Mouse (Mus musculus): ENCODE data around the gene C2cd5. TPM values are rescaled to one million over a fixed set of nuclear protein-coding genes. Genes with fewer than 3 reads are reported as not detected.
A peak's percentile ranks its signal among the peaks of the same experiment; 100 is the strongest.

C2cd5 gene
- polyA plus RNA-seq, 1 experiment from 2014 or later, result 7.0 TPM

GRCm38 (mm10) chr6:143131895-143132652 is 32.1 kb upstream of the C2cd5 start:
- 48% methylated on average over 6 of the region's 6 CpGs for WGBS (ENCODE audit: missing documents)

GRCm38 (mm10) chr6:143130411-143130810 is 30.5 kb upstream of the C2cd5 start:
- Histone ChIP-seq H3K27ac (no peak overlapping the region), H3K4me3 (ENCODE audit: inconsistent target) (no peak overlapping the region), H3K36me3 (ENCODE audit: inconsistent target) (no peaks in the 10 kb centered on the region), H3K79me2 (ENCODE audit: inconsistent target) (no peaks in the 10 kb centered on the region)
- 48% methylated on average over 4 of the region's 4 CpGs for WGBS (ENCODE audit: missing documents)

More at GRCm38 (mm10) chr6:143131895-143132652, 32.1 kb upstream of the C2cd5 start:
- Histone ChIP-seq H3K27ac (no peak overlapping the region), H3K79me2 (ENCODE audit: inconsistent target) (no peaks in the 10 kb centered on the region), H3K36me3 (ENCODE audit: inconsistent target) (no peaks in the 10 kb centered on the region), H3K4me3 (ENCODE audit: inconsistent target) (no peak overlapping the region)

GRCm38 (mm10) chr6:143129952-143130351 is 30.0 kb upstream of the C2cd5 start:
- WGBS (ENCODE audit: missing documents), result 100% methylated on average over 3 of the region's 3 CpGs
- H3K27ac ChIP-seq, result no peak overlapping the region

GRCm38 (mm10) chr6:143129466-143129865 is 29.5 kb upstream of the C2cd5 start:
- Histone ChIP-seq H3K27ac (no peak overlapping the region), H3K36me3 (ENCODE audit: inconsistent target) (no peaks in the 10 kb centered on the region), H3K79me2 (ENCODE audit: inconsistent target) (no peaks in the 10 kb centered on the region), H3K4me3 (ENCODE audit: inconsistent target) (no peak overlapping the region)
- WGBS (ENCODE audit: missing documents), result 90% methylated on average over 5 of the region's 7 CpGs

More at GRCm38 (mm10) chr6:143129952-143130351, 30.0 kb upstream of the C2cd5 start:
- Histone ChIP-seq H3K36me3 (ENCODE audit: inconsistent target) (no peaks in the 10 kb centered on the region), H3K79me2 (ENCODE audit: inconsistent target) (no peaks in the 10 kb centered on the region), H3K4me3 (ENCODE audit: inconsistent target) (no peak overlapping the region)

- no peak overlapping the region for H3K27ac ChIP-seq
- no peaks in the 10 kb centered on the region for H3K36me3 ChIP-seq (ENCODE audit: inconsistent target)
- H3K79me2 ChIP-seq (ENCODE audit: inconsistent target), result no peaks in the 10 kb centered on the region
- no peak overlapping the region for H3K4me3 ChIP-seq (ENCODE audit: inconsistent target)
Observed at GRCm38 (mm10) chr6:143125721-143126120, 25.8 kb upstream of the C2cd5 start.

GRCm38 (mm10) chr6:143119325-143119724 is 19.4 kb upstream of the C2cd5 start:
- H3K4me3 ChIP-seq (ENCODE audit: inconsistent target), result no peak overlapping the region
- 100% methylated on average over 6 of the region's 6 CpGs for WGBS (ENCODE audit: missing documents)
- H3K27ac ChIP-seq, result no peak overlapping the region
- H3K36me3 ChIP-seq (ENCODE audit: inconsistent target), result no peaks in the 10 kb centered on the region
- no peaks in the 10 kb centered on the region for H3K79me2 ChIP-seq (ENCODE audit: inconsistent target)

GRCm38 (mm10) chr6:143116779-143117178 is 16.8 kb upstream of the C2cd5 start:
- no peak overlapping the region for H3K27ac ChIP-seq
- no peaks in the 10 kb centered on the region for H3K36me3 ChIP-seq (ENCODE audit: inconsistent target)
- H3K4me3 ChIP-seq (ENCODE audit: inconsistent target), result no peak overlapping the region
- no peaks in the 10 kb centered on the region for H3K79me2 ChIP-seq (ENCODE audit: inconsistent target)
- WGBS (ENCODE audit: missing documents), result 88% methylated on average over 6 of the region's 6 CpGs

- Histone ChIP-seq H3K36me3 (ENCODE audit: inconsistent target) (no peaks in the 10 kb centered on the region), H3K79me2 (ENCODE audit: inconsistent target) (no peaks in the 10 kb centered on the region), H3K27ac (peak overlapping the region; percentile 66), H3K4me3 (ENCODE audit: inconsistent target) (no peak overlapping the region)
- 48% methylated on average over 5 of the region's 5 CpGs for WGBS (ENCODE audit: missing documents)
Observed at GRCm38 (mm10) chr6:143115505-143115904, 15.6 kb upstream of the C2cd5 start.

- H3K27ac ChIP-seq, result peak overlapping the region; percentile 66
- no peaks in the 10 kb centered on the region for H3K36me3 ChIP-seq (ENCODE audit: inconsistent target)
- no peak overlapping the region for H3K4me3 ChIP-seq (ENCODE audit: inconsistent target)
- no peaks in the 10 kb centered on the region for H3K79me2 ChIP-seq (ENCODE audit: inconsistent target)
- 5% methylated on average over 9 of the region's 9 CpGs for WGBS (ENCODE audit: missing documents)
Observed at GRCm38 (mm10) chr6:143115011-143115445, 15.1 kb upstream of the C2cd5 start.

- 0% methylated on average over 2 of the region's 2 CpGs for WGBS (ENCODE audit: missing documents)
- Histone ChIP-seq H3K27ac (peak overlapping the region; percentile 66), H3K4me3 (ENCODE audit: inconsistent target) (no peak overlapping the region), H3K79me2 (ENCODE audit: inconsistent target) (no peaks in the 10 kb centered on the region), H3K36me3 (ENCODE audit: inconsistent target) (no peaks in the 10 kb centered on the region)
Observed at GRCm38 (mm10) chr6:143114556-143114955, 14.6 kb upstream of the C2cd5 start.

- WGBS (ENCODE audit: missing documents), result 77% methylated on average over 6 of the region's 7 CpGs
- H3K36me3 ChIP-seq (ENCODE audit: inconsistent target), result no peaks in the 10 kb centered on the region
- H3K4me3 ChIP-seq (ENCODE audit: inconsistent target), result no peak overlapping the region
- no peak overlapping the region for H3K27ac ChIP-seq
- no peaks in the 10 kb centered on the region for H3K79me2 ChIP-seq (ENCODE audit: inconsistent target)
Observed at GRCm38 (mm10) chr6:143110371-143110770, 10.4 kb upstream of the C2cd5 start.

GRCm38 (mm10) chr6:143109622-143110218 is 9.8 kb upstream of the C2cd5 start:
- H3K27ac ChIP-seq, result no peak overlapping the region
- WGBS (ENCODE audit: missing documents), result 64% methylated on average over 16 of the region's 16 CpGs
- H3K36me3 ChIP-seq (ENCODE audit: inconsistent target), result no peaks in the 10 kb centered on the region
- H3K4me3 ChIP-seq (ENCODE audit: inconsistent target), result no peak overlapping the region
- no peaks in the 10 kb centered on the region for H3K79me2 ChIP-seq (ENCODE audit: inconsistent target)

- Histone ChIP-seq H3K36me3 (ENCODE audit: inconsistent target) (no peaks in the 10 kb centered on the region), H3K4me3 (ENCODE audit: inconsistent target) (no peak overlapping the region), H3K79me2 (ENCODE audit: inconsistent target) (no peaks in the 10 kb centered on the region), H3K27ac (no peak overlapping the region)
- WGBS (ENCODE audit: missing documents), result 92% methylated on average over 13 of the region's 13 CpGs
Observed at GRCm38 (mm10) chr6:143108031-143108430, 8.1 kb upstream of the C2cd5 start.

GRCm38 (mm10) chr6:143107611-143108010 is 7.7 kb upstream of the C2cd5 start:
- no peaks in the 10 kb centered on the region for H3K79me2 ChIP-seq (ENCODE audit: inconsistent target)
- WGBS (ENCODE audit: missing documents), result 93% methylated on average over 4 of the region's 4 CpGs
- no peak overlapping the region for H3K4me3 ChIP-seq (ENCODE audit: inconsistent target)
- H3K36me3 ChIP-seq (ENCODE audit: inconsistent target), result no peaks in the 10 kb centered on the region
- H3K27ac ChIP-seq, result no peak overlapping the region

GRCm38 (mm10) chr6:143105766-143106165 is 5.8 kb upstream of the C2cd5 start:
- no peaks in the 10 kb centered on the region for H3K36me3 ChIP-seq (ENCODE audit: inconsistent target)
- no peak overlapping the region for H3K4me3 ChIP-seq (ENCODE audit: inconsistent target)
- no peak overlapping the region for H3K27ac ChIP-seq
- no peaks in the 10 kb centered on the region for H3K79me2 ChIP-seq (ENCODE audit: inconsistent target)
- 27% methylated on average over 3 of the region's 3 CpGs for WGBS (ENCODE audit: missing documents)

Data from macrophage (primary cell).